ENCODE assay signal across 8 mouse cellular contexts in the genomic region with DNA sequence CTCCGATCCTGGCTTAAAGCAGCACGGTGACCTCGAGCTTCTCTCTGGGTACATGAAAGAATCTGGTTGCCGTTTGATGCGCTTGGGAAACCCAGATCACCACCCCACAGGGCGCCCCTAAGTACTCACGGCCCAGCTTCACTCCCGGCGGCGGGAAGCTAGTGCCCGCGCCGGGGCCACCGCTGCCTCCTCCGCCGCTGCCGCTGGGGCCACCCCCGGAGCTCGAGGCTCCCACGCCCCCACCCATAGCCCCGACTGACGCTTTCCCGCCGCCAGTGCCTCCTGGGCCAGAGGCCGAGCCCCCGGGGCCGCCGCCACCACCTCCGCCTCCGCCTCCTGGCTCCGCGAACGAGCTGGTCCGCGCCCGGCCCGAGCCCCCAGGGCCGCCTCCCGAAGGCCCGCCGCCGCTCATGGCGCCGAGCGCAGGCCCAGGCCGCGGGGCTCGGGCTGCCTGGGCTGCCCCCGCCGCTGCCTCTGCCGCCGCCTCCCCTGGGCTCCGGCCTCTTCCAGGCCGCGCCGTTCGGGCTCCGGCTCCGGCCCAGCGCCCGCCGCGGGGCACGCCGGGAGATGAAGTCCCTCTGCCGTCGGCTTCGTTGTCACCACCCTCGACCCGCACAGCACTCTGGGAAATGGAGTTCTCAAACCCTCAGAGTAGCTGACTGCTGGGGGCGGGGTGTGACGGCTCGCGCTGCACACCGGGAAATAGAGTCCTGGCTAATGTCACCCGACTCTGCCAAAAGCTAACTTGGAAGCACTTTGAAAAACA. TPM values are rescaled to one million over a fixed set of nuclear protein-coding genes. Genes with fewer than 3 reads are reported as not detected.
DNase-seq lines count a peak whose midpoint lies in the region; ATAC-seq and TF ChIP-seq lines count a peak whose summit lies in the region.

Gsk3a (minus strand) TSS at position 603 of the 766 bp plus-strand sequence.

- WGBS in lung, postnatal 0 days: under 1% methylated on average over 42 of the region's 76 CpGs

- no peaks in the 10 kb centered on the region for H3K9me3 ChIP-seq in G1E (replicated peaks)
- H3K9me3 ChIP-seq in lung, postnatal 0 days (ENCODE audit: low read length): no peaks in the 10 kb centered on the region

- no peak for TF ChIP-seq CTCF in G1E (IDR thresholded peaks at IDR 0.05; ENCODE audit: low read depth, low read length)
- TF ChIP-seq CTCF in lung, postnatal 0 days (IDR thresholded peaks at IDR 0.05): no peak

- H3K4me2 ChIP-seq in lung, postnatal 0 days (replicated peaks; ENCODE audit: low read depth, low read length): peak within 1 kb of the TSS; percentile 75

- peak; percentile 84 for DNase-seq in G1E (ENCODE audit: low spot score)
- DNase-seq in cerebellum, adult 11-12 months: peak; percentile 98
- DNase-seq in forelimb bud, embryonic 11.5 days (ENCODE audit: low read depth, low spot score): peak; percentile 95
- DNase-seq in layer of hippocampus, adult 9-11 months: peak; percentile 98
- peak; percentile 98 for DNase-seq in lung, postnatal 0 days (ENCODE audit: low spot score)
- peak; percentile 99 for DNase-seq in retina, postnatal 1 day
- DNase-seq in urinary bladder, adult 18-20 months (ENCODE audit: low spot score in 2 of 2): peak; percentile 95 to 97

- peak; percentile 56 for ATAC-seq in G1E (ENCODE audit: extremely low read depth, insufficient number of reproducible peaks, low FRiP score, poor library complexity, severe bottlenecking)
- ATAC-seq in hematopoietic stem cell, adult 5-6 weeks (replicated peaks in 1 of 2; ENCODE audit: insufficient read depth in 1 of 2, low FRiP score in 2 of 2, low TSS enrichment in 1 of 2, low read depth in 1 of 2, poor library complexity in 2 of 2, severe bottlenecking in 2 of 2): peak; percentile 77 to 79
- peak; percentile 87 for ATAC-seq in lung, postnatal 0 days

- peaks cover 56% of the 10 kb centered on the region for H3K4me1 ChIP-seq in G1E (ENCODE audit: insufficient read depth, low read depth, low read length)
- peaks cover 7% of the 10 kb centered on the region for H3K4me1 ChIP-seq in lung, postnatal 0 days (ENCODE audit: insufficient read depth, low read depth, low read length)

- peak within 1 kb of the TSS; percentile 97 for H3K9ac ChIP-seq in lung, postnatal 0 days (replicated peaks; ENCODE audit: low read depth)

- peak within 1 kb of the TSS; percentile 82 for H3K4me3 ChIP-seq in G1E (ENCODE audit: low read depth, low read length)
- peak within 1 kb of the TSS; percentile 98 for H3K4me3 ChIP-seq in lung, postnatal 0 days (ENCODE audit: low read depth, low read length)

- peaks cover 52% of the 10 kb centered on the region for H3K36me3 ChIP-seq in G1E (replicated peaks)
- H3K36me3 ChIP-seq in lung, postnatal 0 days (ENCODE audit: insufficient read depth, low read length): no peaks in the 10 kb centered on the region; the same call in 1 of the 2 replicates

- H3K27ac ChIP-seq in lung, postnatal 0 days (ENCODE audit: low read length): peak within 1 kb of the TSS; percentile 82

- TF ChIP-seq EP300 in lung, postnatal 0 days (IDR thresholded peaks at IDR 0.05): no peak

- no peaks in the 10 kb centered on the region for H3K27me3 ChIP-seq in G1E (ENCODE audit: insufficient read depth, low read length)
- H3K27me3 ChIP-seq in lung, postnatal 0 days (replicated peaks; ENCODE audit: insufficient read depth, low read length): no peaks in the 10 kb centered on the region

RNA-seq across cellular contexts. Expression of gene Gsk3a, which starts in this region (rescaled TPM):
- total RNA-seq in G1E (2014; fragmentation: Nextera tagmentation): 154 and 167 TPM in 2 replicates
- total RNA-seq in G1E (2017): 38.9 and 41.6 TPM in 2 replicates
- polyA plus RNA-seq in G1E (2012): 107 and 113 TPM in 2 replicates
- 47.0 and 66.5 TPM in 2 replicates for total RNA-seq in hematopoietic stem cell, adult 5-6 weeks (2017)
- 6.7 and 6.8 TPM in 2 replicates for polyA plus RNA-seq in lung, postnatal 0 days (2015; fragmentation: Nextera tagmentation; extraction: Ambion mirVana)

Comparison
In these comparisons a context has a peak if more than half of its experiments do, and no peak if none do; other contexts are left out.
1. Peak in every context shown above with its lines: DNase-seq, ATAC-seq, H3K4me3 ChIP-seq and H3K27ac ChIP-seq.
2. RNA of gene Gsk3a (polyA plus RNA-seq): 107 to 113 TPM in G1E; 6.7 to 6.8 TPM in lung, postnatal 0 days; every median in the first group is over 10 times any median in the second.